Mouse (Mus musculus): Measurements from ENCODE around the gene Ldlrad1.

DNA sequence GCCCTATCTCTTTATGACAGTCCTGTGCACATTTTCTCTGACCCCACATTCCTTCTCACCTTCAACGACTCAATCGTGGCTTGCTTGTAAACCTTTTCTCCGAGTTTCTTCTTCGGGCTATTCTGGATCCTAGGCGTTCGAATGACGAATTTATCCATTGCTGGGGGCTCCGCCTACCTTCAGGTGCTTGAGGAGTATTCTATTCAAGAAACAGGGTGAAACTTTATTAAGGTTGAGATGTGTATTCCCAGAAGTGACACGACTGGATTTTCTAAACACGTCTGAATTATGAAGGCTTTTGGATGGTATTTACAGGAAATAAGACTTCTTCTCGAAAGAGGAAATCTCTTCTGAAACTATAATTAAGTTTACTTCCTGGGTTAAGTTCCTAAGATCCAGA lies 31.5 kb upstream of the Ldlrad1 start:
- TF ChIP-seq POLR2A (IDR thresholded peaks at IDR 0.05; ENCODE audit: borderline replicate concordance, extremely low read depth, insufficient read depth, insufficient read length, poor library complexity, severe bottlenecking) (no peak), CTCF (IDR thresholded peaks at IDR 0.05; ENCODE audit: borderline replicate concordance, extremely low read depth, insufficient read depth, insufficient read length) (no peak)
